Mouse (Mus musculus) lung, postnatal 14 days (tissue): ENCODE measurements around the gene Ppp1r37.
A peak's percentile ranks its signal among the peaks of the same experiment; 100 is the strongest.

Source experiments
- DNase-seq: peaks from one replicate; pipeline ENCODE4 v3.0.0; 2021

Gene Ppp1r37

DNA sequence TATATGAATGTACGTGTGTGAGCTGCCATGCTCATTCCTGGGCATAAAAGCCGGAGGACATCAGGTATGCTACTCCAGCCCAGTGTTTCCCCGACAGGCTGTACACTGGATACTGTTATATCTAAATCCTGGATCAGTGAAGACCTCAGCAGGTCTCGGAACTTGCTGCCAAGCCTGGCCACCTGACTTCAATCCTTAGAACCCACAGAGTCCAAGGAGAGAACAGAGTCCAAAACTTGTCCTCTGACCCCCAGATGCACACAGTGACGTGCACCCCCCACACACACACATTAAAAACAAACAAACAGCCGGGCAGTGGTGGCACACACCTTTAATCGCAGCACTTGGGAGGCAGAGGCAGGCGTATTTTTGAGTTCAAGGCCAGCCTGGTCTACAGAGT is 4.5 kb upstream of the Ppp1r37 start:
- no peak for DNase-seq

DNA sequence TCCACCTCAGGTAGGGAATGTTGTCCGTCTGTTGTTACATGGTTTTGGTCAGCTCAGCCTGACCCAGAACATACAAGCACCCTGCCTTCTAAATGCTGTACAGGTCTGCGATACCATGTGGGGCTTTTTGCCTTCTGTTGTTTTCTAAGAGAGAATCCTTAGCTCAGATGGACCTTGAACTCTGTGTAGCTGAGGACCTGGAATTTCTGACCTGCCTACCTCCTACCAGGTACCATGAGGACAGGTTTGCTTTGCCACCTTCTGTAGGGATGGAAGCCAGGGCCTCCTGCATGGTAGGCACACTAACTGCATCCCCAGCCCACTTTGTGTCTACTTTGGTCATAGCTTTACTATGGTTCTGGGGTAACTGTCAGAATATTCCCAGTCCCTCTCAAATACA is 2.9 kb upstream of the Ppp1r37 start:
- DNase-seq: no peak

DNA sequence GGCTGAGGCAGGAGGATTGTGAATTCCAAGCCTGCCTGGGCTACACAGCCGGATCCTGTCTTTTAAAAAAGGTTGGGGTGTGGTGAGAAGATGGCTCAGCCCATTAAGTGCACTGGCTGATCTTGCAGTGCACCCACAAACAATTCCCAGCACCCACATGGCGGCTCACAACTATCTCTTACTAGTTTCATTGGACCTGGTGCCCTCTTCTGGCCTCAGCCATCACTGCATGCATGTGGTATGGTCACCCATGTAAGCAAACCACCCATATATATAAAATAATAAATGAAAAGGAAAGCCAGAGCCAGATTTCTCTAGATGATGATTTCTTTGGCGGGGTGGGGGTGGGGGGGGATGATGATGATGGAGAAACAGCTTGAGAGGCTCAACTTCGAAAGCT is 1.6 kb upstream of the Ppp1r37 start:
- no peak for DNase-seq

DNA sequence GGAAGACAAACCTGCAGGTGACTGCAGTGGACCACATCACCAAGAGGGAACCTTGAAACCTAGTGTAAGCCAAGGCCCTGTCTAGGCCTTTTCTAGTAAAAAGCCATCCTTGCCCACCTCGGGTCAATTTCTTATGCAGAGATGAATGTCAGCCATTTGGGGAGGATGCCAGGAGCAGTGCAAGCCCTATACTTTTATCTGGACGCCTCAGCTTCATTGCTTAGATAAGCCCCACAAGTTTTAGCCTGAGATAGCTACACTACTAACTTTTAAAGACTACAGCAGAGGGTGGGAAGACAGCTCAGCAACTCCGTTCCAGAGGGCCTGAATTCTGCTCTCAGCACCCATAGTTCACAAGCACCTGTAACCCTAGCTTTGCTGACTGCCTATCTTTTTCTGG is 1.0 kb upstream of the Ppp1r37 start:
- DNase-seq: no peak

DNA sequence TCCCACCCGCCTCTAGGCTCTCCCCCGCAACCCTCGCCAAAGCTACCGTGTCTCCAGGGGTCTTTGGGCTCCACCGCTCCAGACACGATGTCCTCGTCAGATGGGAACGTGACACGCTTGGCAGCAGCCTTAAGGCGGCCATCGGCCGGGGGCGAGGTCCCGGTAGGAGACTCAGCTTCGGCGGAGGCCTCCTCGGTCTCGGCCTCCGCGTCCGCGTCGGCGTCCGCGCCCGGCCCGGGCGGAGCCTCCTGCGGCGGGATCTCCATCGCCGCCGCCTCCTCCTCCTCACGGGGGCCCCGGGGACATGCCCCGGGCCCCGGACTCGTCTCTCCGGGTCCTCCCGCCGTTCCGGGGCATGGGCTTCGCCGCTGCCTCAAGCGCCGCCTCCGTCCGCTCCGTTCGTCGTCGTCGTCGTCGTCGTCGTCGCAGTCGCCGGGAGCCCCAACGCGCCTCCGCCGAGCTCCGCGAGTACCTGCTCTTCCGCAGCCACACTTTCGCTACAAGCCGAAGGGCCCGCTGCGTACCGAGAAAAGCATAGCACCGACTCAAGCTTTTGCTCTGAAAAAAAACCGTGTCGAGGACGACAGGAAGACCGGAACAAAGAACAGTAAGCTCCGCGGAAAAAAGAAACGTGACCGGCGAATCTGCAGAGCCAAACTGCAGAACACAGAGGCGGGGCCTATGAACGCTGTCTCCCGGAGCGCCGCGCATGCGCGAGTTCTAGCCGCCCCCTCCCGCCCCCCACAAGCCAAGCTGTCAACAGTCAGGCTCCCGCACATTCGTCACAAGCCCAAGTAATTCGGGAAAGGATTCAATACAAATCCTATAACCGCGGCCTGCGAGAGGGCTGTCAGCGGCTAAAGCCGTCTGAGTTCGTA is 872 bp downstream of the Ppp1r37 start:
- DNase-seq: peak; percentile 93

DNA sequence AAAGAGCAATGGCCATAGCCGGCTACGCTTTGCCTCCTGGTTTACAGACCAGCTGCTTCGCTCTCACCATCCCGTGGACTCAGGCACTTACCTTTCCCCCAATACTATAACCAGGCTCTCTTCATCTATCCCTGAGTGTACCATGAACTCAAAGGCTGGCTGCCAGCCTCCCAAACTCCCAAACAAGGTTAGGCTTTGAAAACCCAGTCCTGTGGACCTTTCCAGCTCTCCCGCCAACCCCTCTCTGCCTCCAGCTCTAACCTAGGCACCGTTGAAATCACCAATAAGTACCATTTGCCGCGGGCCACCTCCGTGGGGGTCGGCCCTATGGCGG is 1.5 kb downstream of the Ppp1r37 start:
- no peak for DNase-seq

DNA sequence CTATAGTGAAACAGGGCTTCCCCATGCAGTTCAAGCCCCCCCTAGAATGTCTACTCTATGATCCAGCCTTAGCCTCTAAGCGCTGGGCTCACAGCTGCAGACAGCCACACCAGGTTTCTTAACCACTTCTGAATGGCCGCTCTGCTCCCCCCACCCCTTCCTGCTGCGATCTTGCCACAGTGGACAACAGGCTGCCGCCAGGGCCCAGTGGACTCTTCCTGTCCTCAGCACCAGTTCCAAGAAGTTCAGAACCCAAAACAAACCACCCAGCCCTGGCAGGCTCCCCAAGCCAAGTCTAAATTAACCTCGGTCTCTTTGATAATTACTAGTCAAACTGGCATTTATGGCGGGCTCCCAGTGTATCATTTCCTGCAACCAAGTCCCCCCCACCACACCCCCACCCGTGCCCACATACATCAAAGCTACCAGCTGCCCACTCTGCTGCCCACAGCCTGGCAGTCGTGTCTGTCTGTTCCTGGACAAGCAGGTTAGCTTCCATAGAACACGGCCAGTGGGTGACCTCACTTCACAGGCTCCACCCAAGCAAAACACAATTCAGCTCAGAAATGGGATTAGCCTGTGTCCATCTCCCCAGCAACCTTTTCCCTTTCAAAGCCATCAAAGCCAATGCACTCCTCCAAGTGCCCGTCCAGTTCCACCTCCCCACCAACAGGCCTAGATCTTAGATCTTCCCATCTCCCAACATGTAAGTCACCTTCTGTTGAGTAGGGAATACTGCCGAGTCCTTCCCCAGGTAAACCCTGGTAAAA is 2.2 kb downstream of the Ppp1r37 start:
- no peak for DNase-seq

DNA sequence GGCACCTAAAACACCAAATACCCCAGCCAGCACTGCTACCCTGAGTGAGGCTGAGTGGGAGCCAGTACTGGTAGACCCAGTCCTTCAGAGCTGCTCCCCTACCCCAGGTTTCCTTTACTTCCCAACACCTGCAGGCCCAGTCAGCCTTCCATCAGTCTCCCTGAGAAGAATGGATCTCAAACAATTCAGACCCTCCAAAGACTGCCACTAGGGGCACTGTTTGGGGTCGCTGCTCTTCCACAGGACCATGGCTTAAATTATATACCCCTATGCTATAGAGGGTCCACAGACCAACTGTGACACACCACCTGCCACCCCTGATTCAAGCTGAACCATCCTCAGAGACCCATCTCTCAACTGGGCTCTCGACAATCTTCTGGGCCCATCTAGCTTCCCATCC is 3.9 kb downstream of the Ppp1r37 start:
- DNase-seq: no peak

DNA sequence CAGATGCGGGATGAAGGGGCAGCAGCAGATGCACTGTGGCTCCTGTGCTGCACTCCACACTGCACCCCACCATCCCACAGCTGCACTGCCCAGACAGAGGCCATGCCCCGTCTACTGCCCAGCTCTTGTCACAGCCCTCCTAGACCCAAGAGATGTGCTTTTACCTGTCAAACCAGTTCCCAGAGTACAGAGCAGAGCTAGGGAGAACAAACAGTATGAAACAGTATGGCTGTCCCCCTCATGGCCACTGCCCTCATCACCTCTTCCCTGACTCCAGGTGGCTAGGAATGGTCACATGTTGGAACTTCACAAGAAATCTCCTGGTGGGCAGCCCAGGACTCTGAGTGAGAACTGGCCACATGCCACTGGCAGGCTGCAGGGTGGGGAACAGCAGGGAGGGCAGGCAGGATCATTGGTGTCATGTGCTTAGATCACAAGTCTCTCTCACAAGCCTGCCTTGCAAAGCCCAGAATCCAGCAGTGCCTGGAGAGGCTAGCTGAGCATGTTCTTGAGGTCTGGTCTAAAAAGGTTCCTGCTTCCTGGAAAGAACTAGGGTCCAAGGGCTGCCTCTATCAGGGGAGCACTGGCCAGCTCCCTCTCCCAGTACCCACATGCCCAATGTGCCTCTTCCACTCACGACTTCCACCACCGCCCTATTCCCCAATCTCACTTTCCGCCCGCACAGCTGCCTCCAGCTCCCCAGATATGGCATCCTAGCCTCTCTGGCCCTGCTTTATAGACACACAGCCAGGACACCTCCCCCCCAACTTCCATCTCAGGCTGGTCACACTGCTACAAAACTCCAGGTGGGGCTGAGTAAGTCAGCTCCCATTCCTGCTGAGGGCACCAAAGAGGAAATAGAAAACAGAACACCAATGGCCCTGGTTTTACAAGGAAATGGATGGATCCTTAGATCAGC is 4.6 kb downstream of the Ppp1r37 start:
- no peak for DNase-seq

DNA sequence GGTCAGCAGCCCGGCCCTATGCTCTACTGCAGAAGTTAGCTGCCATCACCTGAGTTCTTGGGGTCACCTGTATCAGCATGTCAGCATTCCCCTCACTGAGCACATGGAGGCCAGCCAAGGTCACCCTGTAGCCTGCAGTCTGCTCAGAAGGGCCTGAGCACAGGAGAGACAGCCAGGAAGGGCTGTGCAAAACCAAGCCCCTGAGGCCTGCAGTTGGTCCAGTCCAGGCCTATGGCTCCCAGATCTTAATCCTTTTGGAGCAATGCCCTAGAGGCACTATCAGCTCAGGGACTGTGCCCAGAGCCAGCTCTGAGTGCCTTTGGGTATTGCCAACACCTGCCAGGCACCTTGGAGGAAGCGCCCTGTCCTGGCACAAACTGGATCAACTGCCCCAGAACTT is 5.8 kb downstream of the Ppp1r37 start:
- no peak for DNase-seq

DNA sequence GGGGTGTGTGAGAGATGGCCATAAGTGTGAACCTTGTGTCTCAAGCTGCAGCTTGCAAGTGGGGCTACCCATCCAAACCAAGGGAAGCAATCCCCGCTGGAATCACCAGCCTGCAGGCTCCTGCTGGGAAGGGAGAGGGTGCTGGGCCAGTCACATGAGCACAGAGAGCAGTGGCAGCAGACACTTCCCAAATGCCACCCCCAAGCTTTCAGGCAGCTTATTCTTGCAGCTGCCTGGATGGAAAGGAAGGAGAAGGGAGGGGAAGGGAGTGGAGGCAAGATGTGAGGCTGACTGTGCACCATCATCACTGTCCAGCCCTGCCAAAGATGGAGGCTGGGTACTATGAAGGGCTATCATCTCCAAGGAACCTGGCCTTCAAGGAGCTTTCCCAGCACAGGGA is 8.7 kb downstream of the Ppp1r37 start:
- no peak for DNase-seq

DNA sequence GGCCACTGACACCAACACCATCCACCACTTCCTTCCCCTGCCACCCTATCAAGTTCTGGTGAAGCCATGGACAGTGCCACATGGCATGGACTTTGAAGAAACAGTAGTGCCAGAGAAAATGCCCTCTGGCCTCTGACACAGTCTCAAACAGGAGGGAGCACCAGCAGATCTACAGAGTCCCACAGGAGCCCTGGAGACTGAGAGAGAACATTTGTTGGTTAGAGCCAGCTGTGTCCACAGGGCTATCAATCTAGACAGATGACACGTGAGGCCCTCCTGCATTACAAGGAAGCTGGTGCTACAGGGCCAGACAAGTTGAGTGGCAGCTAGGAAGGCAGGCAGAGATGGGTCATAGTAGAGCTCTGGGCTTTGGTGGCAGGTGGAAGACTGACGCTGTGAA is 10.4 kb downstream of the Ppp1r37 start:
- DNase-seq: no peak

DNA sequence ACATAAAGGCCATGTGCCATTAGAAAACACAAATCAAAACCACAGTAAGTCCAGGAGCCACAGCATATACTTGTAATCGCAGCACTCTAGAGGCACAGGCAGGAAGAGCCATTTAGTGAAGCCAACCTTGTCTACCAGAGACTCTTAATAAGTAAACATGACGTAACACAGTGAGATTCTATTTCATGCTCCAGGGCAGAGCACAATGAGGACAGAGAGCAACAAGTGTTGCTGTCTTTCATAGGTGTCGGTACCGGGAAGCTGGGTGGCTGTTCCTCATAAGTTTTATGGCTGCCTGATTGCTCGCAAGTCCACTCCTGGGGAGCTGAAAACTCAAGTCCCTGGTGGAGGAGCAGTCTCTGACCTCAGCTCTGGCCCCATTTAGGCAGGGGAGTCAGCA is 11.2 kb downstream of the Ppp1r37 start:
- DNase-seq: no peak

DNA sequence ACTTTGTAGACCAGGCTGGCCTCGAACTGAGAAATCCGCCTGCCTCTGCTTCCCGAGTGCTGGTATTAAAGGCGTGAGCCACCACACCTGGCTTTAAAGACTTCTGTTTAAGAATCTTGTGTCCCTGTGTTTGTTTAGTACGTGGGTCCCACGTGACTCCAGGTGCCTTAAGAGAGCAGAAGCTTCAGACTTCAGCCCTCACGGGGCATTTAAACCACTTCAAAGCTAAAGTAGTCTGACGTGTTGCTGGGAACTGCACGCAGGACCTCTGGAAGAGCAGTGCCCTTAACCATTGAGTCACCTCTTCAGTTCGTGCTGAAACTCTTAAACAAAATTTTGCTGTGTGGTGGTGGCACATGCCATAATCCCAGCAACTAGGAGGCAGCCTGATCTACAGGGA is 13.5 kb downstream of the Ppp1r37 start:
- DNase-seq: no peak

DNA sequence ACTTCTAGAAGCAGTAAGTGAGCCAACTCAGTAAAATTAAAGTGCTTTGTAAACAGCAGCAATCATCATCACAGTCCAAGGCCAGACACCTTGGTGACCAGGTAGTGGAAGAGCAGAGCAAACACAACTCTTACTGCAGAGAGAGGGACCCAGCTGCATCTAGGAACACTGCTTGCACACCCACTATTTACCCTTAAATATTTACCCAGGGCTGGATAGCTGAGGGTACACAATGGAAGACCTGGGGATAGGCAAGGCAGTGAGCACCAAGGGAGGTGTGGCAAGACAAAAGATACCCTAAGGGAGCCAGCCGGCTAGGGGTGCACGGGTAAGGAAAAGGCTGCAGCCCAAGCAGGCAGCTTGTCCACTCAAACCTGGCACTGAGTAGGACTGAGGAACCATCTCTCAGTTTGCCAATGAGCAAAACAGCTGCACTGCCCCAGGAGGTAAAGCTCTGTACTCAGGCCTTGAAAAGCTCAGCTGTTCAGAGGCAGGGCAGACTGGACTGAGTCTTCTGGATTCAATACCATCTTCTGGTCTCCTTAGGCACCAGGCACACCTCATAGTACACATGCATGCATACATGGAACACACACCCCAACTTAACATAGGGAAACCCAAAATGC is 15.4 kb downstream of the Ppp1r37 start:
- DNase-seq: no peak

DNA sequence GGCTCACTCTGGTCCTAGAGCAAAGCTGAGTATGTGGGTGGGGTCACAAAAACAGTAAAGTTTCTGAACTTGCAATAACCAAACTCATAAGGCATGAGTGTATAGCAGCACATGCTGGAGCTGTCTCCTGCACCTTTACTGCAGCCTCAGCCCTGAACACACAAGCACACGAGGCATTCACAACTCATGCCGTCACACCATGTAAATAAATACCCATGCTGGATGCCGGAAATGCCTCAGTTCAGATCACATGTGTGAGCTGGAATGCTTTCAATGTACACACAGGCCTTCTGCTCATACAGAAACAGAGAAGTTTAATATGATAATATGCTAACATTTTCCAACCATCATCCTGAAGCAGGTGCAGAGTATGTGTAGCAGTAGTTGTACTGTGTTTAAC is 16.9 kb downstream of the Ppp1r37 start:
- DNase-seq: no peak

DNA sequence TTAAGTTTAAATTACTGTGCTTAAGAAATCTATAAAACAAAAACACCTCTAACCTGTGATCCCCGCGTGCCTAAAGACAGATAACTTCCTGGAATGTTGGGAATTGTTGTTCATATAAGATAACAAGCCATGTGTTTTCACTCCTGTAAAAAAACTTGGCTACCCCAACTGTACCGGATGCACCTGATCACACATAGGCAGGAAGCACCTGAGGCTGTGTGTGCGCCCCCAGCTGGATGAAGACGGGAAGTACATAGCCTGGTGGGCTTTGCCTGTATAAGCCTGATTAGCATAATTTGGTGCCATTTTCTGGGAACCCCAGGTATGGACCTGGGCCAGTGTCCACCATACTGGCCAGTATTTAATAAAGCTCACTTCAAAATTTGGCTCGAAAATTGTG is 19.3 kb downstream of the Ppp1r37 start:
- no peak for DNase-seq

DNA sequence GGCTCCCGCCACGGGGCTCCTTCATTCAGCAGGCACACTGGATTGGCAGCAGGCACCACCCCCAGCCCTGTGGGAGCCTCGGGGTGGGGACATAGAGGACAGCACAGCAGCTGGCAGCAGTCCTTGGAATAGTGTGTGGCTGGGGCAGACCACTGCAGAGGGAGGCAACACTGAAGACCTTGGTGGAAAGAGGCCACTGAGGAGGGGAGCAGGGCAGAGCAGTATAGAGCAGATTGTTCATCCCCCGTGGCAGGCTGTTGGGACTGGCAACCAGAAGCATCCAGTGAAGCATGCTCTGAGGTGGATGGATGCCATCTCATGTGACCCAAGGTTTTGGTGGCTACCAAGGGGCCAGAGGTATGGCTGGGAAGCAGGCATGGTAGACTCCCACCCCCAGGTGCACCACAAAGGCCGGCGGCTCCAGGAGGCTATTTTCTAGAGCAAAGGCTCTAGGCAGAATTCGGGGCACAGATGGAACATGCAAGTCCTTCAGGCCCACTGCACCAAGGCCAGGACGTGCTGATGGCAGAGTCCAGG is 20.7 kb downstream of the Ppp1r37 start:
- no peak for DNase-seq

DNA sequence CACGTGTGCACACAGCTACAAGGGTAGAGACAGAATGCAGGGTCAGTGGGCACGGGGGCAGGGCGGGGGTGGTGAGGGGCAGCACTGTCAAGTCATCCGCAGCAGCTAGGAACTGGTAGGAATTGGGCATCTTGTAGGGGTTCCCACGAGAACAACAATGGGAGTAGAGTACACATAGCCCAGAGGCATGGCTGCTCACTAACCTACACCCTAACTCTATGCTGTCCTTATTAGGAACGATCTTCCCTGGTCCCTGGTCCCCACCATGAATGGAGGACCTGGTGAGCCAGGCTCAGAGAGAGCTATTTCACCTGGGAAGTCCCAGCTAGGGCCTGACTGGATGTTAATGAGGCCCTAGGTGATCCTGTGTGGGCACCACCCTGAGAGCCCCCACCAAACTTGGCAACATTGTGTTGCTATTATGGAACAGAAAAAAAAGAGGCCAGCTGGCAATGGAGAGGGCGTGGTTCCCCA is 21.2 kb downstream of the Ppp1r37 start:
- DNase-seq: no peak

DNA sequence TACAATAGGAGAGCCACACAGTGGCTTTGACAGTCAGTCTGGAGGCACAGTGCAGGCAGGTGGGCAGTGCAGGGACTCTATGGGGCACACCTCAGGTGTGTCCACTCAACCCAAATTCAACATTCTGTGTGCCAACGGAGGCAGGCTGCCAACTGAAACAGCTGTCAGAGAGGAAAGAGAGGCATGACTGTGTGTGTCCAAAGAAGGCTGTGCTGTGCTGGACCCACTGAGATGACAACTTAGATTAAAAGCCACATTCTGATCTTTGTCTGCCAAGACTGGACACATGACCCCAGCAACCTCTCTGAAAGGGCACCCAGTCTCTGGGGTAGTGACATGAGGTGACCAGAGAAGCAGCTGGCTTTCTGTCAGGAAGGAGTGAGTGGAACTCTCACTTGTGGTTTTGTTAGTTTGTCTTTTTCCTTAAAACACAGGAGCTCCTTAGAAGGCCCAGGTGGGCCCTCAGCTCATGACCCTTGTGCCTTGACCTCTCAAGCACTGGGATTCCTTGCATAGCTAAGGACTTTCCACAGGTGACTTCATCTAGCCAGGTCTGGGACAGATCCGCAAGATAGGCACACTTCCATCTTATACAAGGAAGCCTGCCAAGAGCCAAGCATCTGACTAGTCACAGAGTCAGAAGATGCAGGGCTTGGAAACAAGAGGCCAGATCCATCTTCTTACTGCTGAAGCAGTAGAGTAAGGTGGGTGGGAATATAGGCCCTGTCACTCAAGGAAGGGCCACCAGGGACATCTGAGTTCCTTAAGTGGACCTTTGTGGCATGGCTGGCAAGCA is 21.9 kb downstream of the Ppp1r37 start:
- DNase-seq: peak; percentile 59

DNA sequence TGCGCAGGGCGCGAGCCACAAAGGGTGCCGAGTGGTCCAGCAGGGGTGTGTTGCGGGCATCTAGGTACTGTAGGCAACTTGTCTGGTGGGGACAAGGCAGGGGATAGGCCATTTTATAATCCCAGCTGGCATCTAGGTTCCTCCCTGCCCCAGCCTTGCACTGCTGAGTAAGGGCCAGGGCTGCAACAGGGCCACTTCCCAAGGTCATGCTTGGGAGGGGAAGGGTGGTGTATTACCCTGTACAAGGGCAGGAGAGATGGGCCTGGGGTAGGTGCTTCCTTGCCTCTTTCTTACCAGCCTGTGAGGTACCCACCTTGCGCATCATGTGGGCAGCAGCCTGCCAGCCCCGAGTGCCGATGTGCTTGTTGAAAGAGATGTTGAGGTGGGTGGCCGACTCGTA is 28.2 kb downstream of the Ppp1r37 start:
- no peak for DNase-seq

DNA sequence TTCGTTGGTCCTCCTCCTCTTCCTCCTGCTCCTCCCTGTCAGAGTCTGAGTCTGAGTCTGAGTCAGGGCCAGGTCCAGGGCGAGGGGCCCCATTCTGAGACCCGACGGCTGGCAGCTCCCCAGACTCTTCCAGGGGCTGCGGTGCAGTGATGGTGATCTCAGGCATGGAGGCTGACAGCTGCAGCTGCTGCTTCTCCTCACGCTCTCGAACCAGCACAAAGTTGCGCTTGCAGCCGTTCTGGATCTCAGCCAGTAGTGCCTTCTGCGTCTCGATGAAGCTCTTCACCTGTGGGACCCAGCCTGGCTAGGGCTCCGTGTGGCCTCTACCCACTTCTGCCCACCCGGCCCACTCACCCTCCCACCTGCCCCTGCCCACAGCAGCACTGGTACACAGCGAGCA is 30.6 kb downstream of the Ppp1r37 start:
- no peak for DNase-seq
